Mouse (Mus musculus) frontal cortex, adult (tissue): Measurements from ENCODE around the gene Ank3.
"Not testable (repeated sequence)": the region's sequence is repeated elsewhere in the genome, so short reads cannot be mapped to it uniquely, and the experiment has no call there.

Experiments
- ATAC-seq: cut with Nextera tagmentation; 2 replicates; pipeline ENCODE4 v1.9.2; 2017; ENCODE audit warnings: mild to moderate bottlenecking, moderate library complexity, mixed read lengths; ENCODE audit not compliant: low TSS enrichment

Gene Ank3

DNA sequence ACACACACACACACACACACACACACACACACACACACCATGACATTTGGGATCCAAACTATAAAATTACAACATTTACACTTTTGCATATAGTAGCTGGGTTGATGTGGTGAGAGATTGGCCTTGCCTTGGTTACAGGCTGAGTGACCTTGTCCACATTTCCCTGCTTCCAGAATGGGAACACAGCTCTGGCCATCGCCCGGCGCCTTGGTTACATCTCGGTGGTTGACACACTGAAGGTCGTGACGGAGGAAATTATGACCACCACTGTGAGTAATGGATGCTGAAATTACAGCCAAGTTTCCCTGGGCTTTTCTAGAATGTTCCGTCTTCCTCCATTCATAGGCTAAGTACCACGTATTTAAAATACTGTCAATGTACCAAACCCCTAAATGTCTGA lies 500.2 kb downstream of the Ank3 start:
- ATAC-seq: no peak

DNA sequence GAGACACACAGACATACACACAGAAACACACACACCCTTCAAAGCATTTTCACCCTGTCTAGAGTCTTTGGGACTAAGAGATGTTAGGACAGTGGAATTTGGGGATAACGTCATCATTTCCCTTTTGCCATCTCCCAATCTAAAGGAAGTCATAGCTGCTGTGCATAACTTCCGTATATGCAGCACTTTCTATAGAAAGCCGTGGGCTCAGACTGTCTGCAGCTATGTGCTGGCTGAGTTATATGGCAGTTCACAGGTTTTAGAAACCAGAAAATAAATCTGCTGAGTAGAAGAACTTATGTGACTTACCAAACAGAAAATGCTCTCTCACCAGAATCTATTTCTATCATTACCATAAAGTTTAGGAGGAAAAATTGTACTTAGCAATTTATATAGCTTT lies 501.2 kb downstream of the Ank3 start:
- peak; percentile 76 for ATAC-seq

DNA sequence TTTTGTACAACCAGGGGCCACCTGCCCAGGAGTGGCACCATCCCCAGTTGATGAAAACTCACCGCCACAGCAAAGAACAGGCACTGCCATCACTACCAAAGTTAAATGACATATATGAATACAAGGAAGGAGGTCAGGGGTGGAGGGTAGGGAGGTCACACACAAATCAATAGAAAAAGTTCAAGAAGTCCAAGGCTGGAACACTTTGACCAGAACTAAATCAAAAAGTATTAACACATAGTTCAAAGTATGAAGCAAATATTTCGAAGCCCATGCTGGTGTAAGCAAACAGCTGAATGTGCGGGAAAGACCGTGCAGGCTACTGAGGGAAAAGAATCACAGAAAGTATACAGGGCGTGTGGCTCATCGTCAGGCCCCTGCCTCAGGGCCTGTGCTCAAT lies 503.5 kb downstream of the Ank3 start:
- no peak for ATAC-seq

DNA sequence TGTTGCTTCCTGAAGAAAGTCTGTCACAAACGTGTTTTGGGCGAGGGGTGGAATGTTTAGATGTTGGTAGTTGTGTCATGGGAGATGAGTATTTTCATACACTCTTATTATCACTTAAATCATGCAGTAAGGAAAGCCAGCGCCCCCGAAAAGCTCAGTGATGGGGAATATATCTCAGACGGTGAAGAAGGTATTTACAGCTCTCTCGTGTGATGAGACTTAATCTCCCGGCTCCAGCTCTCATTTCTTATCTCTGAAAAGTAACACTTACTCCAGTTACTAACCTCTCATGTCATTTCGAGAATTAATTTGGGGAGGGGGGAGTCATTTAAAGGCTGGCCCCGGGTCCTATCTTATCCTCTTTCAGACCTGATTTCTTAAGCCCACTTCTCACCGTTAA lies 505.7 kb downstream of the Ank3 start:
- no peak for ATAC-seq

DNA sequence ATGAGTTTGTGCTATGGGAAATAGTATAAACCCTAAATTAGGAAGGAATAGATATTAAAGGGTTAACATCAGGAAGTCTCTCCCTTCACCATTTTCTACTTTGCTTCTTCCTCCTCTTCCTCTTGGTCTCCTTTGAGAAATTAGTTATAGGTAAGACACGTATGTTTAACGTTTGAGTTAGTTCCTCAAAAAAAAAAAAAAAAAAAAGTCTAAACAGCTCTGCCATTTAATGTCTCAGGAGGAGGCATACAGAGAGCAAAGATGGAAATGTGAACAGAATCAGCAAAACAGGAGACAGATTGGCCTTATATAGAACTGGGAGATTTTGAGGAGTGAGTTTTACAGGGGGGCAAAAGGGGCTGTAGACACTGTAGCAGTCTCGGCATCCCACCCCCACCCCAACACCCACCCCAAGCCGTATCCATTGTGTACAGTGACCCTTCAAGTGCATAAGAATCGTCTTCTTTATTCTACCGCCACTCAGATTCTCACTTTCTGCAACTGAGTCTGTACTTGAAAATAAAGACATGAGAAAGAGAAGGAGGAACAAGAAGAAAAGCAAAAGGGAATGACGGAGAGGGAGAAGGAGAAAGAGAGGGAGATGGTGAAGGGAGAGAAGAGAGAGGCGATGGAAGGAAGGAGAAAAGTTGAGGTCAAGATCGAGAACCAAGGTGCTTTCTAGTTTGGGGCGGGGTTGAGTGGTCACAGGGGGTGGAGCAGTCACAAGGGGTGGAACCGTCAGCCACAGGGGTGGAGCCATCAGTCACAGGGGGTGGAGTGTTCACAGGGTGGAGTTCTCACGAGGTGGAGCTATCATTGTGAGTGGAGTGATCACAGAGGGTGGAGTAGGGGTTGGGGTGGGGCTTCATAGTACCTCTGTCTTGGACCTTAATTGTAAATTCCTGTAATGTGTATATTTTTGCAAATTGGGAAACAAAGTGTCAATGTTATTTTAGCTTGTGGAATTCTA lies 509.5 kb downstream of the Ank3 start:
- no peak for ATAC-seq

DNA sequence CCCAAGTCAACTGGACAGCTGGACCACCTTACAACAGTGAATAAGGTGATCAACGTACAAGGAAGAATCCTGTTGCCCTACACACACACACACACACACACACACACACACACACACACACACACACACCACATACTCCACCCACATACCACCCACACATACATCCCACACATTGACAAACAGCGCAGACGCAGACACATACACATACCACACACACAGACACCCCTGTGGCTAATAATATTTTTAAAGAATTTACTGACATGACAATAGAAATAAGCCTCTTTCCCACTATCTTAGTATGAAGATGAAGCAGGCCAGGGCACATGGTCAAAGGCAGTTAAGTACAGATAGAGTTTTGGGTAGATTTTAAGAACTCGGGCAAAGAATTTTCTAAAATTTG lies 511.3 kb downstream of the Ank3 start:
- no peak for ATAC-seq

DNA sequence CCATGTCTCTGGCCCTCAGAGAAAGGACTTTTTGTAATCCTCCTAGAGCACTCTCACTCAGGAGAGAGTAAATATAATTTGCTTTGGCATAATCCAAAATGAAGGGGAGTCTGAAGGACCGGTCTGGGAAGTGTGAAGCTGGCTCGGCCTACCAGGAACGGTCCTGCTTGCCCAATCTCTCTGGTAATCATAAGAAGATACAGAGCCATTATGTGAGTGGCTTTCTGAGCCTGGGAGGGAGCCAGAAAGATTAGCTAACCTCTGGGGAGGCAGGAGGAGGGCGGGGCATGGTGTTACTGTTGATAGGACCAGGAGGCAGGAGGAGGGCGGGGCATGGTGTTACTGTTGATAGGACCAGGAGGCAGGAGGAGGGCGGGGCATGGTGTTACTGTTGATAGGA lies 511.7 kb downstream of the Ank3 start:
- not testable (repeated sequence) for ATAC-seq

DNA sequence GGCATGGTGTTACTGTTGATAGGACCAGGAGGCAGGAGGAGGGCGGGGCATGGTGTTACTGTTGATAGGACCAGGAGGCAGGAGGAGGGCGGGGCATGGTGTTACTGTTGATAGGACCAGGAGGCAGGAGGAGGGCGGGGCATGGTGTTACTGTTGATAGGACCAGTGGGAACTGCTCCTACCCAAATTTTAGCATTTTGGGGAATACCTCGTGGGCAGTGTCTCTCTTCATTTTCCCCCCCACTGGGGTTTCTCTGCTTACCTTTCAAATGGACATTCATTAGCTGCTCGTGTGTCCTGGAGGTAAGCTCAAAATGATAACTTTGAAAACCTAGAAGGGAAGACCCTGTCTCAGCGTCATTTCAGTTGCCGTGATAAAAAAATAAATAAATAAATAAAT lies 512.2 kb downstream of the Ank3 start:
- not testable (repeated sequence) for ATAC-seq

DNA sequence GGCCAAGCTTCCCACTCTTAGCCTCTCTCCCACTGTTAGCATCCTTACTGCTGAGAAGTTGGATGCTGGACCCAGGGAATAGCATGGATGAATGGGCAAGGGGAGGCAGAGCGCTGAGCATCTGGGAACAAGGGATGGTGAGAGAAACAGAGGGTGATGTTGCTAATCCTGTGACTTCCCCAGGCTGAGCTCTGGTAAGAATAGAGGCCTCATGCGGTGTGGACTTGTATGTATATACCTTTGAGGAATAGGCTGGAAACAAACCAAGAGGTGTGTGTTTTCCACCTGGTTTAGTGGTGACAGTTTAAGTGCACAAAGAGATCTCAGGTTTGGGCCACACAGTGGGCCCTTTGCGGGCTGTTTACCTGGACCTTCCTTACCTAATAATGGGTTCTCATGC lies 517.0 kb downstream of the Ank3 start:
- 0 out of 2 replicates have a peak, but pooled peaks have one; percentile 12 for ATAC-seq

DNA sequence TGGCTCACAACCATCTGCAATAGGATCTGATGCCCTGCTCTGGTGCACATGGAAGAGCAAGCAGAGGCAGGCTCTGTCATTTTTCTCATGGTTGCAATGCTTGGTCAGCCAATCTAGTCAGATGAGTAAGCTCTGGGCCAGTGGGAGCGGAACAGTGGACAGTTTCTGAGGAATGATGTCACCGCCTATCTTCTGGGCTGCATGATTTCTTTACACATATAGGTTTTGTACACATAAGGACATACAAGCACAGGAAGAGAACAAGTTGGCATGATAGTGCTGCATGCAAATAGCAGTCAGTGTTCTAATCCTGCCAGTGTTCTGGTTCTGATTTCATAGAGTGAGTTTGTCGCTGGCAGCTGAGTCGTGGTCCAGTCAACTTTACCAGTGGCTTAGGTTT lies 517.6 kb downstream of the Ank3 start:
- no peak for ATAC-seq

DNA sequence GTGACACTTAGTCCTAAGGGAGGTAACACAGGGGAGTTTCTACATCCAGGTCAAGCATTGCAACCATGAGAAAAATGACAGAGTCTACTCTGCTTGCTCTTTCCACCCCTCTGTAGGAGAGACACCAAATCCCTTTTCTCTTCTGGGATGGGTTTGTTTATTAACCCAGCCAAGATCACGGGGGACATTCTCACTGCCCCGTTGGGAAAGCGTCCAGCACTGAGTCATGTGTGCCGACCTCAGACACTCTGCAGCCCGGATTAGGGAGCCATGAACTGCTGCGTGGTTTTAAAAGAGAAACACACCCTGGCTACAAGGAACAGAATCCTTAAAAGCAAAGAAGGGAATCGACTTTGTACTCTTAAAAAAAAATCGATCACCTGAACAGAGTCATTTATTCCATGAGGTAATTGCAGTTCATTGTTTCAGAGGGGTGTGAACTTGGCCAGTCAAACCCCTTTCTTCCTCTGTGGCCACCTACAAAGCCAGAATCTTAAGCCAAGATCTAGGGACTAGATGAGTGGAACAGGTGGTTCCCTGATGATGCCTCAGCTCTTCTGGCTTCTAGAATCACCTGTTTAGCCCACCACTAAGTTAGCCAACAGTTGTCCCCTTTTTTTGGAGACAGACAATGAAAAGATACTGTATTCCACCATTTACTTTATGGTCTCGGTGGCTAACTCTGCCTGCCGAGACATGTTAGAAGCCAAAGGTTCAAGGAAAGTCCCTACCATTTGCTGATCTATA lies 518.3 kb downstream of the Ank3 start:
- no peak for ATAC-seq

DNA sequence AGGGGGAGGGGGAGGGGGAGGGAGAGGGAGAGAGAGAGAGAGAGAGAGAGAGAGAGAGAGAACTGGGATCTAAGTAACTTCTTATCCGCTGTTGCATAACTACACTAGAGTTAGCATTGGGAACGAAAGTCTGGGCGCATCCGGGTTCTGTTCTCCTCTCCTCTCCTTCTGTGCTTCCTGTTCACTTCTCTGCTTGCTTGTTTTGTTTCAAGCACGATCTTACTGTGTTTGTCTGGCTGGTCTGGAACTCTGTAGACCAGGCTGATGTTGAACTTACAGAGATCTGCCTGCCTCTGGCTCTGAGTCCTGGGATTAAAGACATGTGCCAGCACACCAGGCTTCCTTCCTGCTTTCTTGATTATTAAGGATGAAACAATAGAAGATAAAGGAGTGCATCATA lies 519.1 kb downstream of the Ank3 start:
- ATAC-seq: no peak

DNA sequence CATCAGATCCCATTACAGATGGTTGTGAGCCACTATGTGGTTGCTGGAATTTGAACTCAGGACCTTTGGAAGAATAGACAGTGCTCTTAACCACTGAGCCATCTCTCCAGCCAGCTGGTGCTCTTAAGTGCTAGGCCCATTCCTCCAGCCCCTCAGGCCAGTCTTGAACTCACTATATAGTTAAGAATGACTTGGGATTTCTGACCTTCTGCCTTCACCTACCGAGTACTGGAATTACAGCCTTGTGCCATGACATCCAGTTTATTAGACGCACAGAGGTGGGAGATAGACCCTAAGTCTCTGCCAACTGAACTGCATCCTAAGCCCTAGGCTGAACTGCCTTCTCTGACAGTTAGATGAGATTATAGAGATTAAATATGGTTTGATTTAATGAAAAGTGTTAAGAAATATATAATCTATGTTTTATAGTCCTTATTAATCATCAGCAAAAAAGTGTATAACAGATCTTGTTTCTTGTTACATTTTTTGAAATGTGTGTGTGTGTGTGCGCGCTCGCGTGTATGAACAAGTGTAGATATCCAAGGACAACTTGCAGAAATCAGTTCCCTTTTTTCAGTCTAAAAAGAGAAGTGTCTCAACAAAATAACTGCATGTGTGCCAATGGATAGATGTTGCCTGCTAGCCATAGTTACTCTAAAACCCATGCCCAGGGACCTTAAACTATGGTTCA lies 520.0 kb downstream of the Ank3 start:
- ATAC-seq: no peak

DNA sequence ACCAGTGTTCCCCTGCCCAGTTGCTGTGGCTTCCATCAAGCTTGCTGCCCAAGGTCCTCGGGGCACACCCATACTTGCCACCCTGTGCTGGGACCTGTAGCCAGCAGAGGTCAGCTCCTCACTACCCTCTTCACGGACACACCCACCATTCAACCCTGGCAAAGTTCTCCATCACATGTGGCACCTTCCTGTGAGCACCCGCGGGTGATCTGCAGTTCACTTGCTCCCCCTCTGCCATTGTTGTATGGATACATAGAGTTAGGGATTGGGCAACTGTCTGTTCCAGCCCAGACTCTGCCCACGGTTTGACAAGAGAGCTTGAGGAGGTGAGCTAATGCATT lies 520.5 kb downstream of the Ank3 start:
- no peak for ATAC-seq

DNA sequence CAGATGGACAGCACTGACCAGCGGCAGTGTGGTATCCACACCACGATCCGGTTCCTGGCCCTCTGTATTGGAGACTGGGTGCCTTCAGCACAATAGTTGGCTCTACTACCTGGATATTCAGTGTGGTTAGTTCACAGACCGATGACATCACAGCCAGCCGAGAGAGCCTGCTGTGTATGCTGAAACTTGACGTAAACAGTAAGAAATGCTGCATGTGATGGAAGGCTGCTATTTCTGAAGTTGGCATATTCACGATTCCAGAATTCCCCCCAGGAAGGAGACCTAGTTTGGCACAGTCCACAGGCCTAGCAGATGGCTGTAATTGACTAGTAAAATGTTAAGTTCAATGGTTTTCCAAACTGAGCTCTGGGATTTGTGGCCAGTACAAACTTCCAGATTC lies 521.2 kb downstream of the Ank3 start:
- ATAC-seq: peak; percentile 28; the same call in 1 of the 2 replicates

DNA sequence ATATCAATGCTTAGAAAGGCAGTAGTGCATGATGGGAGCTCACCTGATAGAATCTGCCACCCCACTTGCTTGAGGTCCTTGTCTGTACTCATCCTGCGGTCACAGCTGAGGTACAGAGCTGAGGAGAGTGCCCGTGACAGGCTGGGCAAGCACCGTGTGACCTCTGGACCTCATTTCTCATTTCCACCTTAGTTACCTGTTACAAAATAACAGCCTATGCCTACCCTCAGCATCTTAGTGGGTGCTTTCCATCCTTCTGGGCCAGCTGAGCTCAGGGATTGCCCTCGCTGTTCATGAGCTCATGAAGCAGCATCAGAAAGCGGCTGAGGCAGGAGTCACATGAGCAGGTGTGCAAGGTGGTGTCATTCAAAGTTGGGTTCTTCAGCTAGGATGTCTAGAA lies 523.5 kb downstream of the Ank3 start:
- no peak for ATAC-seq

DNA sequence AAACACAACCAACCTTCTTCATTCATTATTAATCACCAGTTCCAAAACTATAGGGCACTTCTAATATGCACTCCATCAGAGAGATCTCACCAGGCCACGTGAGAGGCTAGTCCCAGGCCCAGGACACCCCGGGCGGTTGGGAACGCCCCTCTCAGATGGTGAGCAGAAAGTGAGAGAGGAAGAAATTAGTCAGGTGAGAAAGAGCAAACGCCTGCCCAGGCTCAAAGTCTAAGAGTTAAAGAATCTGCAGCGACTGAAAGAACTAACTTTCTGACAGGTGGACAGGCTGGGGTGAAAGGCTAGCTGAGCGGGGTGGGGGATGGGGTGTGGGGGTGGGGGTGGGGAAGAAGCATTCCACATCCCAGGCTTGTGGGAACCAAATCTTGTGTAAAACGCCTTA lies 525.2 kb downstream of the Ank3 start:
- no peak for ATAC-seq

DNA sequence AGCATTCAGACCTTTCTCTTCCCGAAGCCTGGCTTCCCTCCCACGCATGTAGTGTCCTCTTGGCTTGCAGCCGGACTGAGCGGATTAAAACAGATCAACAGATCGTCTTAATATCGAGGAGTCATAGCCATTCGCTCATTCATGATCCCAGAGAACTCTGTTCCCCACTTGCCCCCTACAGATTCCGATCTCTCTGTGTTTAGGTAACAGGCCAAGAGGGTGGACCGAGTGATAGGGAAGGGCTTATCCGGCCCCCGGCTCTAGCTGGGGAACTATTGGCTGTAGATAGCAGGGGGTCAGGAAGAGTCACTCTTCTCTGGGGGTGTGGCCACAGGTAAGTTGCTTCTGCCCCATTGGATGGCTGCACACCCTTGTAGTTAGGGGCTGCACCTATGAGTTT lies 525.7 kb downstream of the Ank3 start:
- no peak for ATAC-seq

DNA sequence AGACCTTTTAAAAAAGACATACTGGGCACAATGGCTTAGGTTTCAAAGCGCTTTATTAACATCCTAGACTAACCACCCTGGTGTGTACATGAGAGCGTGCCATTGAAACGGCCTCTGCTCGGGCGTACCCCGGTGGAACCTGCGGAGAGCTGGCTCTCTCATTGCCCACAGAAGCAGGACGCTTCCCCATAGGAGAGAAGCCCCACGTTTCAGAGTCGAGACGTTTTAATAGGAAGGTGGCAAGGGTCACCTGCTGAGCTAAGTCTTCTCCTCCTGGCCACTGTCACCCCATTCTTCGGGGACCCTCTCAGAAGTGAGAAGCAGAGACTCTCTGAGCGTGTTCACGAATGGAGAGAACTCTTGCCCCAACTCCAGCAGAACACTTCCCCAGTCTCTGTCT lies 526.3 kb downstream of the Ank3 start:
- ATAC-seq: no peak

DNA sequence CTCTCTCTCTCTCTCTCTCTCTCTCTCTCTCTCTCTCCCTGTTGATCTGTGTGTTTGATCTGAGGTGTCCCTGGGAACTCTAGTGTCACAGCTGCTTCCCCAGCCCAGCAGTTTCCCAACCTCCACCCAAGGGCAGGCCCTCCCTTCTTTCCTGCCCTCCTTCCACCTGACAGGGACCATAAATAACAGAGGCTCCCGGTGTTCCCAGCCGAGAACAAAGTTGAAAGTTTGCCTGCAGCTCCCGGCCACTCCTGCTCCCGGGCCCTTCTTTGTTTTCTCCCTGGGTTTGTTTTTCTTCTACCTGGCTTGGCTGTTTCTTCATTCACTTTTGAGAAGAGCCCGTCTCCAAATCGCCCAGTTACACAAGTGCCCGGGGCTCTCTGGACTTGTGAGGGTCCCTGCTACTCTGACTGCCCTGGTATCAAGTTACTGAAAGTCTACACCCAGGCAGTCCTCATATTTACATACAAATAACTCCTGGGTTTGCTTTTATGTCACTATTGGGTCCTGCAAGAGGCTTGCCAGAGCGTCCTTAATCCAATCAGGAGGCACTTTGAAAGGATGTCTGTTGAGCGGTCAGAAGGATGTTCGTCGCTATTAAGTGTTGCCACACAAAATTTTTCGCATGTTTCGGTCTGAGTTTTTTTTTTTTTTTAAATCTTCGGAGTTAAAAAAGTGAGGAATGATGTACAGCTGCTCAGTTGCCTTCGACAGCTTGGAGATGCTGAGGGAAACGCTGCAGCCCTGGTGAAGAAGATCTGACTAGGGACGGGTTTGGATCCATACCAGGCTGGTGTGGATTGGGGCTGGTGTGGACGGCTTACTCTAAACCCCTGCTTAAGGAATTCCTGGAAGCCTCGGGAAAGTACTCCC lies 526.9 kb downstream of the Ank3 start:
- no peak for ATAC-seq

DNA sequence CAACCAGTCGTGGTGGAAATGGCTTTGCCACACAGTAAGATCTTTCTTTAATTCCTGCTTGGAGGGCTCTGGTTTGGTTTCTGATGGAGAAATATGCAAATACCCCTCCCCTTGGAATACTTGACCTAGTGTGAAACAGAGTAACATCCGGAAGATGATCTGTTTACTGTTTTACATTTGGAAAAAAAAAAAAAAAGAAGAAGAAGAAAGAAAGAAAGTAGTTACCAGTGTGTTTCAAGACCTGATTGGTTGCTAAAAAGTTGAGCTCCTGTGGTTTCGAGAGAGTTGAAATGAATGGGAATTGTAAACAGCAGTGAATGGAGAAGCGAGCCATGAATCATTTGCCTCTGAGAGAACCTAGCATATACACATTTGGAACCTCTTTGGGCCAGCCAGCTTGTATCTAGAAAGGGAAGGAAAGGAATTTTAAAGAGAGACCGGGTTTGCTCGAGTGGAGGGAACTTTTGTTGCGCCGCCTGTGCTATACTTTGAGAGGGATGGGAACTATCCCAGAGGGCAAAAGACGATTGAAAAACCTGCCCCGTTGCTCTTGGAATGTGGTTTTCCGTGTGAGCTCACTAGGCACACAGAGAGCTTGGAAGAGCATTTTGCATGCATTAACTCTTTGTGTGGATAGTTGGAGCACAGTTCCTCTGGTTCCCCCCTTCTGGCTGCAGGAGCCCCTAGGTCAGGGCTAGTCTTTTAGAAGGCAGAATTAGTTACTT lies 527.7 kb downstream of the Ank3 start:
- no peak for ATAC-seq
